Mouse (Mus musculus) adrenal gland, adult (tissue): ENCODE measurements around the gene Eea1.
"Not testable (repeated sequence)": the region's sequence is repeated elsewhere in the genome, so short reads cannot be mapped to it uniquely, and the experiment has no call there.

Experiments used
- DNase-seq, 2 experiments: peaks; one replicate each; pipeline ENCODE4 v3.0.0; 2022 to 2023; ENCODE audit warnings: low spot score in 1 of 2; ENCODE audit not compliant: inconsistent age in 2 of 2

Gene Eea1

GRCm38 (mm10) chr10:96047960-96048536 lies 107.6 kb downstream of the Eea1 start:
- peak in 1 of 2 experiments; percentile 31 for DNase-seq

DNA sequence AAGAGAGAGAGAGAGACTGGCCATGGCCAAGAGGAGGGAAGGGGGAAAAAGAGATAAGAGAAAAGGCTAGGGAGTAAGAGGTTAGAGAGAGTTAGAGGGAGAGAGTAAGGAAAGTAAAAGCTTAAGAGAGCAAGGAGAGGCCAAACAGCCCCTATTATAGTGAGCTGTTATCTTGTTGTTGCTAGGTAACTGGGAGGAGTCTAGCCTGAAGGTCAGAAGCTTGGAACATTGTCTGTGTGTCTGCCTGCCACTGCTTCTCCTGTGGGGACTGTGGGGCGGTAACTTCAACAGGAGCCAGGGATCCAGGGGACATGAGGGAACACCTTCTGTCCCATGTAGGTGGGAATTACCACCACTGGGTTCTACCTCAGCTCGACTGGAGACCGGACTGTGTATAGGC lies 108.1 kb downstream of the Eea1 start:
- DNase-seq, result peak; percentile 13 to 63

DNA sequence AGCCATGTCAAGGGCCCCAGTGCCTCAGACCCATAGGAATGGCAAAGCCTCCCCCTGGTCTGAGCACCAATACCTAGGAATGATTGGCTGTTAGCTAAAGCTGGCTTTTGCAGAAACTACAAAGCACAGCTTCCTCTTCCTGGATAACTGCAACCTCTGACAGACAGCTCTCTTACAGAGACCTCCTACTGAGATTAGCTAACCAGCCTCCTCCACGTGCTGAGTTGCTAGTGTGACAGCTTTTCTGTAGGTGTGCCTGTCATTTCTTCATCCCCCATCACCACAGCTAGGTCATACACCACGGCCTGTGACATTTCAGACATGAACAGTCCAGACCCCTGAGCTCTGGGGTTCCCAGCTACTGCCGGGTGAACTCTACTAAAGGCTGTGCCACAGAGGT lies 126.9 kb downstream of the Eea1 start:
- no peak for DNase-seq

DNA sequence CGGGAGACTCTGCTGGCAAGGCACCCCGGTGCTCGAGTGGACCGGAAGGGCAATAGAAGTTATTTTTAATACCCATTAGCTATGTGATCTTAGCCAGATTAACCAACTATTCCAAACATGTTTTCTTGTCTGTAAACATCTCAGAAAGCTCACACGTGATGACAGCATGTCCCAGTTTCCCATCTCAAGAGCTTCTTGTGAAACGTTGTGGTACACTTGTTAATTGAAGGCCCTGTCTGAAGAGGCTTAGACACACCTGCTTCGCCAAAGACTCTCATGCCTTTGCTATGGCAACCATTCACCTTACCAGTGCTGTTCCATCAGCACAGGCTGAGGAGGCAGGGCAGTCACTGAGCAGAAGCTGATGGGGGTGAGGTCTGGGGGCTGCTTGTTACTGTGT lies 133.9 kb downstream of the Eea1 start:
- DNase-seq, result no peak

- no peak for DNase-seq
Observed at GRCm38 (mm10) chr10:96075403-96075802, 135.0 kb downstream of the Eea1 start.

- no peak for DNase-seq
Observed at GRCm38 (mm10) chr10:96075880-96076279, 135.4 kb downstream of the Eea1 start.

GRCm38 (mm10) chr10:96076461-96076860 lies 136.0 kb downstream of the Eea1 start:
- no peak for DNase-seq

DNA sequence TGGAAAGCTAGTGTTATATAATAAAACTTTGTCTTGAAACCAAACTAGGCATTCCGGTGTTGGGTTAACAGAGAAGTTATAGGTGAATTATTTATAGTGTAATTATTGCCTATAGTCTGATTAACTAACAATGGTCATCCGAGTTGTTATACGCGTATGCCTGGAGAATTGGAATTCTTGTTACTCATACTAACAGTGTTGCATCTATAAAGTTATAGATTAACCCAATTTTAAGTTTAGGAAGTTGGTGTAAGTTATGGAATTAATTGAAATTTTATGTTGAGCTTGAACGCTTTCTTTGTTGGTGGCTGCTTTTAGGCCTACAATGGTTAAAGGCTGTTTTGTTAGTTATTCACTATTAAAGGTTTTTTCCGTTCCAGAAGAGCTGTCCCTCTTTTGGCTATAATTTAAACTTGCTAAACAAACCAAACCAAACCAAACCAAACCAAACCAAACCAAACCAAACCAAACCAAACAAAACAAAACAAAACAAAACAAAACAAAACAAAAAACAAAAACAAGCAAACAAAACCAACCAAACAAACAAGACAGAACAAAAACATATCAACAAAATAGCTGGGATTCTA lies 137.1 kb downstream of the Eea1 start:
- DNase-seq, result not testable (repeated sequence)

- no peak for DNase-seq
Observed at GRCm38 (mm10) chr10:96079823-96080222, 139.4 kb downstream of the Eea1 start.

DNA sequence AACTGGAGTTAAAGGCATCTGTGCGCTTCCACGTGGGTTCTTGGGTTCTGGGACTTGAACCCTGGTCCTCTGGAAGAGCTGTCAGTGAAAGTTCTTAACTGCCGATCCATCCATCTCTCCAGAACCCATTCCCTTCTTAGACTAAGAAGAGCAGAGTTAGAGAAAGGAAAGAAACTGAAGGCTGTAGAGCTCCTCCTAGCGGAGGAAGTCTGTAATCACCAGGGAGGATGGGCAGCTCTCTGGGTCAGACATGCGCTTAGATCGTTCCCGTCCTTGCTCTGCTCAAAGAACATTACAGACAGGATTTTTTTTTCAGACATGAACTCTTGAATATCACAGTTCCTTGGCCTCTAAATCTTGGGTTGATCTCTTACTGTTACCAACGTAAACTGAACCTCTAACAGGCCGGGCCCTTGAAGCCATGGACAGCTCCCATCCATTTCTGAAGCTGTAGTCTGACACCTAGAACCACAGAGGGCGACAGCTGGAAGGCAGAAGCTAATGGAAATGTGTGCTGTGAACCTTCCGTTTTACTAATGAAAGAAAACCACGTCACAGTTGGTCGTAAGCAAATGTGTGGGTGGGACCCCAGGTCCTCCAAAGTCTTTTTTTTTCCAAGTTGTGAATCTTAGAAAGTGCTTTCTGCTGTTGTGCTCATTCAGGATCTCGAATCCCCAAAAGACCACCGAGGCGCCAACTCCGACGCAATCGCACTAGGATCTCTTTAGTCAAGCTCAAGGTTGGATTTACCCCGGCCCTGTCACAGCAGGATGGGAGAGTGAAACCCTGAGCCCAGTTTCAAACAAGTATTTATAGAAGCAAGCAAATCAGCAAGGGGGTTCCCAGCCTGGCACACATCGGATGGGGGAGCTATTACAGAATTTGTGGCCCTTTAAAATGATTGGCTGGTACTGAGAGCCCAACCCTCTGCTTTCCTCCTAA lies 140.3 kb downstream of the Eea1 start:
- peak; percentile 12 to 64 for DNase-seq

GRCm38 (mm10) chr10:96082203-96082602 lies 141.8 kb downstream of the Eea1 start:
- DNase-seq, result peak; percentile 5 to 37

DNA sequence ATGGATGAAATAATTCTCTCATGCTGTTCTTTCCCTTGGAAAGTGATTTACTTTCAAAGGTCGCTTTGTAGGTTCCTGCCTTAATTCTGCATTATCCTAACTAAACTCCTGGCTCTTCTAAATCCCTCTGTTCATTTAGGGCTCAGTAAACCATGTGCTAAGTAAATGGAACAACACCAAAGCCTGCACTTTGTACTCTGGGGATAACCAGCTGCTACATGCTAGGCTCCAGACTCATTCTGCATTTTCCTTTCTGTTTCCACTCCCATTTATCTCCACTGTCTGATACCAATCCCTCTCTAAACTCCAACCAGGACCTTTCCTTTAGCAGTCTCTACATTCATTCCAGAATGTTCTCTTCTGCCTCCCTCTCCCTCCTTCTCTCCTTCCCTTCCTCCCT lies 149.3 kb downstream of the Eea1 start:
- DNase-seq, result no peak

DNA sequence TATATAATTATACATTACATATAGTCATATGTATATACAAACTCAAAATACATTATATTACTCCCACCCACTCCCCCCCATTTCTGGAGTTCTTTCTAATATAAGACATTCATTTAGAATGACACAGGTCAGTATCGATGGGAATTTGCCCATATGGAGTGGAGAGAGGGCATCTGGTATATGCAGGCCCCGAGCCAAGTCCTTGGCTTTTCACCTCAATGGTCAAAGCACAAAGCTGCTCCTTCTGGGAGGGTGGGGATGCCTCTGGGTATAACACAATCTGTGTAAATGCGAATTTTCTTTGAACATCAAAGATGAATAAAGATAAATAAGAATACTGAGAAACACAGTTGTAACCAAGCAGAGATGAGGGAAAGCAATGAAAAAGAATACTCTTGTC lies 149.9 kb downstream of the Eea1 start:
- DNase-seq, result no peak

GRCm38 (mm10) chr10:96093890-96094531 lies 153.6 kb downstream of the Eea1 start:
- no peak for DNase-seq

- DNase-seq, result no peak
Observed at GRCm38 (mm10) chr10:96094559-96094958, 154.1 kb downstream of the Eea1 start.
